ENCODE assay signal across 11 mouse cellular contexts in genomic region chr13:20134395-20135225, GRCm38 (mm10). TPM values are rescaled to one million over a fixed set of nuclear protein-coding genes. Genes with fewer than 3 reads are reported as not detected.
DNase-seq lines count a peak whose midpoint lies in the region; ATAC-seq and TF ChIP-seq lines count a peak whose summit lies in the region.
"Had no signal": no experiment of that assay in that cellular context is flagged by ENCODE, and none has a peak within 500 bp of the region (broad histone marks: within the 10 kb centered on the region; RNA-seq: fewer than 3 reads in every experiment).

No protein-coding gene starts in this region.

- TF ChIP-seq POLR2A in small intestine, adult 2 months (IDR thresholded peaks at IDR 0.05; ENCODE audit: low read depth, low read length), result no peak

- peaks cover 10% of the 10 kb centered on the region for H3K4me1 ChIP-seq in kidney, postnatal 0 days (replicated peaks; ENCODE audit: insufficient read depth, low read length)
- H3K4me1 ChIP-seq in heart, embryonic 16.5 days (ENCODE audit: control insufficient read depth, insufficient read depth, low read length), result peaks cover 5% of the 10 kb centered on the region
- H3K4me1 ChIP-seq in small intestine, adult 2 months (ENCODE audit: control insufficient read depth, insufficient read depth, insufficient read length, low read length), result peaks cover 35% of the 10 kb centered on the region
- H3K4me1 ChIP-seq in hindbrain, embryonic 12.5 days, result peaks cover 10% of the 10 kb centered on the region; the same call in 1 of the 2 replicates
- no peaks in the 10 kb centered on the region for H3K4me1 ChIP-seq in midbrain, embryonic 15.5 days

- H3K36me3 ChIP-seq in kidney, postnatal 0 days (ENCODE audit: insufficient read depth, low read length), result no peaks in the 10 kb centered on the region
- H3K36me3 ChIP-seq in heart, embryonic 16.5 days (ENCODE audit: control insufficient read depth, insufficient read depth), result no peaks in the 10 kb centered on the region
- H3K36me3 ChIP-seq in small intestine, adult 2 months (ENCODE audit: control insufficient read depth, insufficient read depth, low read length), result no peaks in the 10 kb centered on the region
- H3K36me3 ChIP-seq in hindbrain, embryonic 12.5 days, result no peaks in the 10 kb centered on the region
- H3K36me3 ChIP-seq in midbrain, embryonic 15.5 days (replicated peaks), result no peaks in the 10 kb centered on the region
- H3K36me3 ChIP-seq: midbrain, embryonic 12.5 days had no signal

- H3K9ac ChIP-seq in kidney, postnatal 0 days (ENCODE audit: low read depth, low read length), result no peak overlapping the region
- H3K9ac ChIP-seq in heart, embryonic 16.5 days (ENCODE audit: low read length), result no peak overlapping the region
- no peak overlapping the region for H3K9ac ChIP-seq in hindbrain, embryonic 12.5 days
- H3K9ac ChIP-seq in midbrain, embryonic 15.5 days, result no peak overlapping the region
- H3K9ac ChIP-seq: forebrain, postnatal 0 days; midbrain, embryonic 12.5 days had no signal

- no peak overlapping the region for H3K4me2 ChIP-seq in kidney, postnatal 0 days (ENCODE audit: low read length)
- H3K4me2 ChIP-seq in heart, embryonic 16.5 days (ENCODE audit: low read depth, low read length), result no peak overlapping the region
- H3K4me2 ChIP-seq in hindbrain, embryonic 12.5 days (replicated peaks), result no peak overlapping the region
- H3K4me2 ChIP-seq in midbrain, embryonic 15.5 days, result no peak overlapping the region
- H3K4me2 ChIP-seq: midbrain, embryonic 12.5 days had no signal

- DNase-seq in kidney, postnatal 0 days (ENCODE audit: low spot score), result no peak
- no peak for DNase-seq in kidney, adult 18-20 months
- DNase-seq in Muller cell, postnatal 12 days (ENCODE audit: inconsistent ontology term), result peak; percentile 55
- DNase-seq in left cerebral cortex, adult 8-10 months (ENCODE audit: low spot score in 2 of 2), result no peak
- DNase-seq: forebrain, postnatal 0 days had no signal

- WGBS in kidney, postnatal 0 days, result 76% methylated on average over 17 of the region's 18 CpGs
- 76% methylated on average over 18 of the region's 18 CpGs for WGBS in heart, embryonic 16.5 days
- 79% methylated on average over 18 of the region's 18 CpGs for WGBS in small intestine, adult 2 months
- 83% methylated on average over 18 of the region's 18 CpGs for WGBS in hindbrain, embryonic 12.5 days
- 90% methylated on average over 18 of the region's 18 CpGs for WGBS in midbrain, embryonic 15.5 days

- H3K4me3 ChIP-seq in kidney, postnatal 0 days (replicated peaks; ENCODE audit: low read depth, low read length), result no peak overlapping the region
- H3K4me3 ChIP-seq in heart, embryonic 16.5 days (ENCODE audit: low read length), result no peak overlapping the region
- no peak overlapping the region for H3K4me3 ChIP-seq in small intestine, adult 2 months (ENCODE audit: low read depth, low read length)
- H3K4me3 ChIP-seq in hindbrain, embryonic 12.5 days, result no peak overlapping the region
- H3K4me3 ChIP-seq in midbrain, embryonic 15.5 days, result no peak overlapping the region
- H3K4me3 ChIP-seq: layer of hippocampus, adult 2 months; midbrain, embryonic 12.5 days had no signal

- no peak for TF ChIP-seq CTCF in kidney, postnatal 0 days (IDR thresholded peaks at IDR 0.05; ENCODE audit: low read depth)
- TF ChIP-seq CTCF in small intestine, adult 2 months (IDR thresholded peaks at IDR 0.05; ENCODE audit: extremely low read depth, insufficient read length, insufficient replicate concordance, low read depth, low read length), result no peak

- no peaks in the 10 kb centered on the region for H3K27me3 ChIP-seq in kidney, postnatal 0 days (ENCODE audit: insufficient read depth, low read length)
- no peaks in the 10 kb centered on the region for H3K27me3 ChIP-seq in heart, embryonic 16.5 days (ENCODE audit: control insufficient read depth, insufficient read depth, low read length)
- no peaks in the 10 kb centered on the region for H3K27me3 ChIP-seq in small intestine, adult 2 months (ENCODE audit: control insufficient read depth, insufficient read depth, low read length)
- H3K27me3 ChIP-seq in hindbrain, embryonic 12.5 days, result no peaks in the 10 kb centered on the region
- no peaks in the 10 kb centered on the region for H3K27me3 ChIP-seq in midbrain, embryonic 15.5 days (replicated peaks)
- H3K27me3 ChIP-seq: midbrain, embryonic 12.5 days had no signal

- H3K9me3 ChIP-seq in kidney, postnatal 0 days (replicated peaks; ENCODE audit: low read length), result no peaks in the 10 kb centered on the region
- H3K9me3 ChIP-seq in heart, embryonic 16.5 days (replicated peaks; ENCODE audit: control insufficient read depth, low read length), result no peaks in the 10 kb centered on the region
- no peaks in the 10 kb centered on the region for H3K9me3 ChIP-seq in hindbrain, embryonic 12.5 days (replicated peaks)
- no peaks in the 10 kb centered on the region for H3K9me3 ChIP-seq in midbrain, embryonic 15.5 days
- H3K9me3 ChIP-seq: midbrain, embryonic 12.5 days had no signal

- peak overlapping the region; percentile 25; the same call in 1 of the 2 replicates for H3K27ac ChIP-seq in kidney, postnatal 0 days
- peak overlapping the region; percentile 54 for H3K27ac ChIP-seq in heart, embryonic 16.5 days (ENCODE audit: low read length)
- H3K27ac ChIP-seq in small intestine, adult 2 months (ENCODE audit: insufficient read depth, low read depth, low read length), result peak overlapping the region; percentile 19; the same call in 1 of the 2 replicates
- no peak overlapping the region for H3K27ac ChIP-seq in hindbrain, embryonic 12.5 days
- H3K27ac ChIP-seq in midbrain, embryonic 15.5 days, result no peak overlapping the region
- H3K27ac ChIP-seq: midbrain, embryonic 12.5 days had no signal

- no peak for ATAC-seq in kidney, postnatal 0 days (replicated peaks; ENCODE audit: low FRiP score, low read depth)
- peak; percentile 66 for ATAC-seq in heart, embryonic 16.5 days (replicated peaks; ENCODE audit: extremely low read depth, insufficient read depth, low FRiP score)
- ATAC-seq in hindbrain, embryonic 12.5 days (ENCODE audit: low FRiP score), result no peak
- no peak for ATAC-seq in midbrain, embryonic 15.5 days (replicated peaks)

RNA-seq across cellular contexts. Expression of gene Elmo1, which starts 44.2 kb away (rescaled TPM):
- polyA plus RNA-seq in kidney, postnatal 0 days (2015; fragmentation: Nextera tagmentation; extraction: Ambion mirVana), result 5.1 and 6.0 TPM in 2 replicates
- polyA plus RNA-seq in heart, embryonic 16.5 days (2015; fragmentation: Nextera tagmentation; extraction: Ambion mirVana), result 17.2 and 17.7 TPM in 2 replicates
- 10.7 and 23.8 TPM in 2 replicates for polyA plus RNA-seq in small intestine, adult 2 months (2012; rRNA removed)
- 10 to 100 TPM; 71.7 to 78.6 (median 74.5) TPM for total RNA-seq in left cerebral cortex, adult 8-10 months (2022)
- polyA plus RNA-seq in hindbrain, embryonic 12.5 days (2016; fragmentation: Nextera tagmentation; extraction: Ambion mirVana), result 28.9 and 33.3 TPM in 2 replicates
- polyA plus RNA-seq in midbrain, embryonic 15.5 days (2015; fragmentation: Nextera tagmentation; extraction: Ambion mirVana), result 37.3 and 38.3 TPM in 2 replicates

Comparison
In these comparisons a context has a peak if more than half of its experiments do, and no peak if none do; other contexts are left out.
1. H3K27ac ChIP-seq: peak in kidney, postnatal 0 days (single experiment), heart, embryonic 16.5 days (single experiment) and small intestine, adult 2 months (single experiment); none in hindbrain, embryonic 12.5 days (single experiment) and midbrain, embryonic 15.5 days (single experiment).